Mouse (Mus musculus) stomach, postnatal 0 days (tissue): ENCODE measurements at regions not wholly inside any gene's neighbourhood (a gene's known extent, or its start where the extent isn't known, plus 50 kb on each side); places are given as distances from the start of the nearest gene placed in this dataset.

ENCODE experiments used
- CTCF ChIP-seq: IDR thresholded peaks from 2 replicates; pipeline ENCODE4 v1.5.1; 2016; ENCODE audit warnings: antibody characterized with exemption, low read depth, mild to moderate bottlenecking, moderate library complexity
- EP300 ChIP-seq: optimal IDR thresholded peaks from 2 replicates; pipeline ENCODE3; 2016; ENCODE audit warnings: antibody characterized with exemption

DNA sequence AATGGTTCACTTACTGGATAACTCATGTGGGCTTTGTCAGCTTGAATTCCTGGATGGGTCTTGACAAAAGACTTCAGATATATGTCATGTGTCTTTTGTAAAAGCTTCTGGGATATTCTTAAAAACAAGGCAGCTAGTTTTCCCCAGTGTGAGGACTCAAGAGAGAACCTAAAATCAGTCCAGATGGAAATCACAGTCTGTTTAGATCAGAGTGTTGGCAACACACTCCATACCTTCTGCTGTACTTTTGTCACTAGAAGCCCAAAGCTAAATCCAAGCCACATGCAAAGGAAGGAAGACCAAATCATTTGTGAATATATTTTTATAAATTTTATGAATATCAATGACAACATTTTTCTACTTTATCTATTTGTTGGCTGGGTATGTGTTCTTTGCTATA, 950.4 kb downstream of the Abca13 start:
- no peak for TF ChIP-seq CTCF
- TF ChIP-seq EP300 = no peak
